Mouse (Mus musculus) monocyte, adult 2 months (primary cell): ENCODE measurements around the gene Gimap9.
"Not testable (repeated sequence)": the region's sequence is repeated elsewhere in the genome, so short reads cannot be mapped to it uniquely, and the experiment has no call there.

Source experiments
- DNase-seq, 2 experiments: peaks; one replicate each; pipeline ENCODE4 v3.0.0; 2022; ENCODE audit warnings: low spot score in 2 of 2, low read depth in 1 of 2

The Gimap9 gene

GRCm38 (mm10) chr6:48664750-48665149 is 11.2 kb upstream of the Gimap9 start:
- no peak for DNase-seq

GRCm38 (mm10) chr6:48665471-48665870 is 10.5 kb upstream of the Gimap9 start:
- no peak for DNase-seq

GRCm38 (mm10) chr6:48666159-48666586 is 9.8 kb upstream of the Gimap9 start:
- no peak for DNase-seq

GRCm38 (mm10) chr6:48668022-48668421 is 7.9 kb upstream of the Gimap9 start:
- no peak for DNase-seq

- DNase-seq: no peak
Observed at GRCm38 (mm10) chr6:48669446-48669969, 6.4 kb upstream of the Gimap9 start.

GRCm38 (mm10) chr6:48674291-48675058 is 1.5 kb upstream of the Gimap9 start:
- no peak for DNase-seq

GRCm38 (mm10) chr6:48675400-48675930 is 464 bp upstream of the Gimap9 start:
- no peak for DNase-seq

GRCm38 (mm10) chr6:48676860-48677415 is 1.0 kb downstream of the Gimap9 start:
- no peak for DNase-seq

GRCm38 (mm10) chr6:48677492-48678345 is 1.8 kb downstream of the Gimap9 start:
- no peak for DNase-seq

- no peak for DNase-seq
Observed at GRCm38 (mm10) chr6:48678391-48678790, 2.5 kb downstream of the Gimap9 start.

- DNase-seq: no peak
Observed at GRCm38 (mm10) chr6:48679701-48680100, 3.8 kb downstream of the Gimap9 start.

GRCm38 (mm10) chr6:48680421-48680820 is 4.5 kb downstream of the Gimap9 start:
- no peak for DNase-seq

- no peak for DNase-seq
Observed at GRCm38 (mm10) chr6:48681472-48682090, 5.7 kb downstream of the Gimap9 start.

GRCm38 (mm10) chr6:48682271-48682670 is 6.3 kb downstream of the Gimap9 start:
- no peak for DNase-seq

GRCm38 (mm10) chr6:48683263-48683821 is 7.4 kb downstream of the Gimap9 start:
- DNase-seq: not testable (repeated sequence)

- DNase-seq: no peak
Observed at GRCm38 (mm10) chr6:48684319-48684718, 8.4 kb downstream of the Gimap9 start, which contains the start of gene Gimap4. Gimap4 (plus strand) TSS chr6:48684549.

GRCm38 (mm10) chr6:48684806-48685205 is 8.9 kb downstream of the Gimap9 start:
- no peak for DNase-seq

GRCm38 (mm10) chr6:48685251-48685650 is 9.3 kb downstream of the Gimap9 start:
- DNase-seq: no peak

GRCm38 (mm10) chr6:48685694-48686665 is 10.1 kb downstream of the Gimap9 start:
- no peak for DNase-seq
